Mouse (Mus musculus): ENCODE measurements at regions not wholly inside any gene's neighbourhood (a gene's known extent, or its start where the extent isn't known, plus 50 kb on each side); places are given as distances from the start of the nearest gene placed in this dataset.
A peak's percentile ranks its signal among the peaks of the same experiment; 100 is the strongest.

DNA sequence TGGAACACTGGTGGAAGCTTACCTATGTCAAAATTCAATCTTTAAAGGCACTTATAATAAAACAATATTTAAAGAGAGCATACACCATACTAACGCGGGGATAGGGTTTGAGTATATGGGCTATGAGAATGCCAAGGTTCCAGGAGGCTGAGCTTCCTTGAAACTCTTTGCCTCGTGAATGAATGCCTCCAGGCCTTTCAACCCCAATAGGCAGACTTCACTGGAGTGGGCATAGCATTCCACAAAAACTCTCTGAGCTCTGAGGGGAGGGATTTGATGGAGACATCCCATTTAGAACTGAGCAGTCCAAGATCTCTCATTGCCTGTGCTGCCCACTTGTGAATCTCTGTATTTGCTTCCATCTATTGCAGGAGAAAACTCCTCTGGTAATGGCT, 68.4 kb upstream of the Pax1 start:
- Histone ChIP-seq H3K4me1 (ENCODE audit: control insufficient read depth, insufficient read depth, low read length) (peaks cover 6% of the 10 kb centered on the region; the same call in 1 of the 2 replicates), H3K4me3 (replicated peaks; ENCODE audit: insufficient read depth, low read depth, low read length) (no peak overlapping the region), H3K27me3 (ENCODE audit: control insufficient read depth, insufficient read depth, low read length) (no peaks in the 10 kb centered on the region), H3K27ac (ENCODE audit: insufficient read depth, low read length) (no peak overlapping the region)
- TF ChIP-seq CTCF (IDR thresholded peaks at IDR 0.05; ENCODE audit: borderline replicate concordance, insufficient read depth, low read depth, low read length) (no peak), POLR2A (IDR thresholded peaks at IDR 0.05; ENCODE audit: borderline replicate concordance, insufficient read depth, low read length) (no peak)
- 86% methylated on average over 3 of the region's 3 CpGs for WGBS
- no peak for DNase-seq

DNA sequence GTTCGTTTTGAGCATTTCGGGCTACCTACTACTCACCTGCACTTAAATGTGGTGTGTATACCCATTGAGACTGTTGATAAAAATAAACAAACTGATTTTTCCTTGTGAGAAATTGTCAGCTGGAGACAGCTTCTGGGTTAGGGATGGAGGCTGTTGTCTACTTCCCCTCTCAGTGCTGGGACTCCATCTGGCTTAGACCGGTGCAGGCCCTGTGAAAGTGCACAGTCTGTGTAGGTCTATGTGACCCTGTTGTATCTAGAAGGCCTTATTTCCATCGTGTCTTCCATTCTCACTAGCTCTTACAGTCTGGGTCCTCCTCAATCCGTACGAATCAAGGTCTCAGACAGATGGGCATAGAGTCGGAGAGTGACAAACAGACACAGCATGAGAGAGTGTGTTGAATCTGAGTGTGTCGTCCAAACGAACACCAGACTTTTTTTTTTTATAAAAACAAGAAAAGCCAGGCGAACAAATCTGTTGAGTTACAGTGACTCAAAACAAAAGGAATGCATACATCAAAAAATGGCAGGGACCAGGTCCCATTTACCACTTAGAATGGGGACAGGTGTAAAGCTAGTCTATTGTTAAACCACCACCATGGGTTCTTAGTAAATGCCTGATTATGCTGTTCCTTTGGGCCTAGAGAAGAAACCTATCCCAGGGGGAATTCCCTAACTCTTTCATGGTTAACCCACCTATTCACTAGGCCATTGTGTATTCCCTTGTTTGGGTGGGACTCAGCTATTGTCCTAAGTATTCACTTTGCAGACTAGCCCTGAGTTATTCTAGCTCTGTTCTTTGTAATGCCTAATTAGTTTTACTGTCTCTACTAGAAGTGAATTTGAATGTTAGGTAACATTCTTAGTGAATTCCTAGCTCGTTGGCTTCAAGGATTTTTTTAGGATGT, 69.1 kb upstream of the Pax1 start:
- TF ChIP-seq POLR2A (IDR thresholded peaks at IDR 0.05; ENCODE audit: borderline replicate concordance, insufficient read depth, low read length) (no peak), CTCF (IDR thresholded peaks at IDR 0.05; ENCODE audit: borderline replicate concordance, insufficient read depth, low read depth, low read length) (no peak)
- 70% methylated on average over 11 of the region's 11 CpGs for WGBS
- no peak overlapping the region for H3K4me3 ChIP-seq (replicated peaks; ENCODE audit: insufficient read depth, low read depth, low read length)
- H3K27ac ChIP-seq (ENCODE audit: insufficient read depth, low read length): no peak overlapping the region
- no peaks in the 10 kb centered on the region; the same call in 1 of the 2 replicates for H3K4me1 ChIP-seq (ENCODE audit: control insufficient read depth, insufficient read depth, low read length)
- DNase-seq: no peak
- no peaks in the 10 kb centered on the region for H3K27me3 ChIP-seq (ENCODE audit: control insufficient read depth, insufficient read depth, low read length)

DNA sequence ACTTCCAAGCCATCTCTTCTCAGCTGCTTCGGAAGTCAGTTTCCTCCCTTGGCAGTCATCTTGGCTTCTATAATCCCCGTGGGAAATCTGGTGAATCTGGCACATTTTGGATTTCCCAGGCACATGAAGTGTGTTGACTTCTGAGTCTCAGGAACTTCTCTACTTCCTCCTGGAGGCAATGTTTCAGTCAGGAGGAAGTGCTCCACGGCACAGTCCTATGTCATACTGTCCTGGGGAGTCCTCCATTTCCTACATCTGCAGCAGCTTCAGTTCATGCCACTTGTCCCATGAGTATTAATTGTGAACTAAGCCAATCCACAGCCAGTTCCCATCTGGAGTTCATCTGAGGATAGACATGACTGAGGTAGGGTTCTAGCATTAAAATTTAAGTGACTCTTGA, 78.3 kb upstream of the Pax1 start:
- Histone ChIP-seq H3K4me3 (replicated peaks; ENCODE audit: insufficient read depth, low read depth, low read length) (no peak overlapping the region), H3K27ac (ENCODE audit: insufficient read depth, low read length) (no peak overlapping the region), H3K27me3 (ENCODE audit: control insufficient read depth, insufficient read depth, low read length) (no peaks in the 10 kb centered on the region), H3K4me1 (ENCODE audit: control insufficient read depth, insufficient read depth, low read length) (no peaks in the 10 kb centered on the region)
- TF ChIP-seq CTCF (IDR thresholded peaks at IDR 0.05; ENCODE audit: borderline replicate concordance, insufficient read depth, low read depth, low read length) (no peak), POLR2A (IDR thresholded peaks at IDR 0.05; ENCODE audit: borderline replicate concordance, insufficient read depth, low read length) (no peak)
- WGBS: 39% methylated on average over 3 of the region's 3 CpGs
- DNase-seq: no peak

DNA sequence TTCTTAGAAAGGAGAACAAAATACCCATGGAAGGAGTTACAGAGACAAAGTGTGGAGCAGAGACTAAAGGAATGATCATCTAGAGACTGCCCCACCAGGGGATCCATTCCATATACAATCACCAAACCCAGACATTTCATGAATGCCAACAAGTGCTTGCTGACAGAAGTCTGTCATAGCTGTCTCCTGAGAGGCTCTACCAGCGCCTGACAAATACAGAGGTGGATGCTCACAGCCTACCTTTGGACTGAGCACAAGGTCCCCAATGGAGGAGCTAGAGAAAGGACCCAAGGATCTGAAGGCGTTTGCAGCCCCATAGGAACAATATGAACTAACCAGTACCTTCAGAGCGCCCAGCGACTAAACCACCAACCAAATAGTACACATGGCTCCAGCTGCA, 83.6 kb upstream of the Nkx2-2 start:
- no peak overlapping the region for H3K4me3 ChIP-seq (replicated peaks; ENCODE audit: insufficient read depth, low read depth, low read length)
- 85% methylated on average over 4 of the region's 4 CpGs for WGBS
- no peaks in the 10 kb centered on the region for H3K4me1 ChIP-seq (ENCODE audit: control insufficient read depth, insufficient read depth, low read length)
- no peak for TF ChIP-seq CTCF (IDR thresholded peaks at IDR 0.05; ENCODE audit: borderline replicate concordance, insufficient read depth, low read depth, low read length)
- no peak for TF ChIP-seq POLR2A (IDR thresholded peaks at IDR 0.05; ENCODE audit: borderline replicate concordance, insufficient read depth, low read length)
- no peaks in the 10 kb centered on the region for H3K27me3 ChIP-seq (ENCODE audit: control insufficient read depth, insufficient read depth, low read length)
- DNase-seq: no peak
- H3K27ac ChIP-seq (ENCODE audit: insufficient read depth, low read length): no peak overlapping the region

DNA sequence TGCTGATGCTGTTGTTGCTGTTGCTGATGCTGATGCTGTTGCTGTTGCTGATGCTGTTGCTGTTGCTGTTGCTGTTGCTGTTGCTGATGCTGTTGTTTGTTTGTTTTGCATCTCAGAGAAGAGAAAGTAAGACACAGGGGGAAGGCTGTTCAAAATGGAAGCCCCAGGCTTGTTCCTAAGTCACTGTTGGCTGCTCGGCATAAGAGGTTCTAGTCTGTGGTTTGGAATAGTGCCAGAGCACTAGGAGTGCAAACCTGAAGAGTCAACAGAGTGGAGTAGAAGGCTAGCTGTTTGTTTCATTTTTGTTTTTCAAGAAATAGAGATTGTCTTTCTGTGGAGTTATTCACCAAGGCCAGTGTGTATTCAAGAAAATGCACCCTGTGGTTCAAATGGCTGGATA, 75.1 kb upstream of the Nkx2-2 start:
- no peak overlapping the region for H3K27ac ChIP-seq (ENCODE audit: insufficient read depth, low read length)
- H3K4me3 ChIP-seq (replicated peaks; ENCODE audit: insufficient read depth, low read depth, low read length): no peak overlapping the region
- H3K4me1 ChIP-seq (ENCODE audit: control insufficient read depth, insufficient read depth, low read length): no peaks in the 10 kb centered on the region
- 7% methylated on average over 1 of the region's 1 CpGs for WGBS
- TF ChIP-seq CTCF (IDR thresholded peaks at IDR 0.05; ENCODE audit: borderline replicate concordance, insufficient read depth, low read depth, low read length) (no peak), POLR2A (IDR thresholded peaks at IDR 0.05; ENCODE audit: borderline replicate concordance, insufficient read depth, low read length) (no peak)
- no peak for DNase-seq
- H3K27me3 ChIP-seq (ENCODE audit: control insufficient read depth, insufficient read depth, low read length): no peaks in the 10 kb centered on the region

DNA sequence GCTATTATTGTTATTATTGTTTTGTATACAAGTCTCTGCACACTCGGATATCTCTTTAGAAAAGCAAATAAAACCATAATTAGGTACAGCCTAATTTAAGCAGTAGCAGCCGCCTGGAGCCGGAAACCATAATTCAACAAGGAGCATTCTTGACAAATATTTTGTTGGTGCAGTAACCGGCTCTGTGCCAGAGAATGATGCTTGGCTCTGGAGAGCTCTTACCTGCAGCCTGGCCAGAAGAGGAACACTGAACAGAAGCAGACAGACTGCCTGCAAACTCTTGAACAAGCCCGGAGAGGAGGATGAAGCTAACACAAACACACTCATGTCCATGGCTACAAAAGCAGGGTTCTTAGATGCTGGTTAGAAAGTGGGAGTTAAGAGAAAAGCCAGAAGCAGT, 73.9 kb upstream of the Nkx2-2 start:
- H3K4me3 ChIP-seq (replicated peaks; ENCODE audit: insufficient read depth, low read depth, low read length): no peak overlapping the region
- WGBS: 79% methylated on average over 5 of the region's 5 CpGs
- H3K27me3 ChIP-seq (ENCODE audit: control insufficient read depth, insufficient read depth, low read length): no peaks in the 10 kb centered on the region
- no peak for DNase-seq
- H3K4me1 ChIP-seq (ENCODE audit: control insufficient read depth, insufficient read depth, low read length): no peaks in the 10 kb centered on the region
- H3K27ac ChIP-seq (ENCODE audit: insufficient read depth, low read length): no peak overlapping the region
- TF ChIP-seq CTCF (IDR thresholded peaks at IDR 0.05; ENCODE audit: borderline replicate concordance, insufficient read depth, low read depth, low read length): no peak
- TF ChIP-seq POLR2A (IDR thresholded peaks at IDR 0.05; ENCODE audit: borderline replicate concordance, insufficient read depth, low read length): no peak

DNA sequence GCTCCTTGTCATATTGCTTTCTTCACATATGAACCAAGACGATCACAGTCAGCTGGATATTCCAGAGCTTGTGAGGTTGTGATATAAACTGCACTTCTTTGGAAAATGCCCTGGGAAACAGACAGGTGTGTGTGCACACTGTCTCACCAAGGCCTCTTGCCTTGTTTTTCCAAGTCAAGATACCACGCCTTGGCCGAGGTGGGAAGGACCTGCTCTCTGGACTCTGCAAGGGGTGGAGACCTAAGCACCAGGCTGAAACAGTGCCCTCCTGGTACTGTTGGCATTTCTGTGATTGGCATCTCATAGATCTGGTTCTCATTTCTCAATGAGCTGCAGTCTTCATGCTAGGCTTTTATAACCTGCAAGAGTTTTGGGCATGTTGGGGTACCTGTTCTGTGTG, 73.2 kb upstream of the Nkx2-2 start:
- no peaks in the 10 kb centered on the region for H3K27me3 ChIP-seq (ENCODE audit: control insufficient read depth, insufficient read depth, low read length)
- no peak for DNase-seq
- H3K4me1 ChIP-seq (ENCODE audit: control insufficient read depth, insufficient read depth, low read length): no peaks in the 10 kb centered on the region
- TF ChIP-seq CTCF (IDR thresholded peaks at IDR 0.05; ENCODE audit: borderline replicate concordance, insufficient read depth, low read depth, low read length): no peak
- no peak for TF ChIP-seq POLR2A (IDR thresholded peaks at IDR 0.05; ENCODE audit: borderline replicate concordance, insufficient read depth, low read length)
- H3K4me3 ChIP-seq (replicated peaks; ENCODE audit: insufficient read depth, low read depth, low read length): no peak overlapping the region
- H3K27ac ChIP-seq (ENCODE audit: insufficient read depth, low read length): no peak overlapping the region
- WGBS: 92% methylated on average over 3 of the region's 3 CpGs

DNA sequence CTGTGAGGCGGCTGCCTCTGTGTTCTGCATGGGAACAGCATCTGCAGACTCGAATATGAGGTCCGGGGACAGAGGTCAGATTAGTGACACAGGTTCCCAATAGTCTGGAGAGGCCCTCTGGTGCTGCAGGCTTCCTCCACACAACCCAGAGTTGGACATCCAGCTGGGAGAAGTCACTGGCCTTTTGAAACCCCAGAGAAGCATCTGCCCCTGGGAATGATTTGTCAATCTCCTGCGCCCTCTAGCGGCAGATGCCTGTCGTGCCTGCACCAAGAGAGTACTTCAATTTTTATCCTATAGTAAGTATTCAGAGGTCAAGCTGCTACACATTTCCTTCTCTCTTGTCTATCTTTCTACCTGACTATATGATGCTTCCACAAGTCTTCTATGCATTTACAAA, 62.7 kb upstream of the Nkx2-2 start:
- TF ChIP-seq POLR2A (IDR thresholded peaks at IDR 0.05; ENCODE audit: borderline replicate concordance, insufficient read depth, low read length) (no peak), CTCF (IDR thresholded peaks at IDR 0.05; ENCODE audit: borderline replicate concordance, insufficient read depth, low read depth, low read length) (peak; percentile 60)
- no peak overlapping the region for H3K4me3 ChIP-seq (replicated peaks; ENCODE audit: insufficient read depth, low read depth, low read length)
- 22% methylated on average over 6 of the region's 6 CpGs for WGBS
- DNase-seq: peak; percentile 17 to 34
- no peaks in the 10 kb centered on the region for H3K27me3 ChIP-seq (ENCODE audit: control insufficient read depth, insufficient read depth, low read length)
- no peak overlapping the region for H3K27ac ChIP-seq (ENCODE audit: insufficient read depth, low read length)
- H3K4me1 ChIP-seq (ENCODE audit: control insufficient read depth, insufficient read depth, low read length): no peaks in the 10 kb centered on the region
